Mouse (Mus musculus) liver, adult 2 months (tissue): ENCODE data around the gene Mrpl43. TPM values are rescaled to one million over a fixed set of nuclear protein-coding genes. Genes with fewer than 3 reads are reported as not detected.

Experiments
- DNase-seq: peaks from one replicate; pipeline ENCODE4 v3.0.0-alpha.2; 2011; ENCODE audit warnings: low read depth, low spot score; ENCODE audit errors: extremely low read depth
- H3K27ac ChIP-seq: fragments of 200-500 bp; replicated peaks from 2 replicates; pipeline ENCODE4 v1.5.1; 2012; ENCODE audit warnings: low read depth, mild to moderate bottlenecking, control low read depth, inconsistent platforms, low read length; ENCODE audit not compliant: insufficient read depth
- H3K27me3 ChIP-seq: fragments of 200-500 bp; 2 replicates; pipeline ENCODE4 v1.6.1; 2012; ENCODE audit warnings: mild to moderate bottlenecking, moderate library complexity, low read length, inconsistent platforms; ENCODE audit not compliant: control insufficient read depth, insufficient read depth
- H3K36me3 ChIP-seq: fragments of 200-500 bp; 2 replicates; pipeline ENCODE4 v1.6.1; 2012; ENCODE audit warnings: low read length, inconsistent platforms; ENCODE audit not compliant: control insufficient read depth, insufficient read depth
- H3K4me1 ChIP-seq: fragments of 200-500 bp; 2 replicates; pipeline ENCODE4 v1.6.1; 2011; ENCODE audit warnings: low read length; ENCODE audit not compliant: control insufficient read depth, insufficient read depth
- H3K4me3 ChIP-seq: fragments of 200-500 bp; 2 replicates; pipeline ENCODE4 v1.5.1; 2011; ENCODE audit warnings: low read depth, mild to moderate bottlenecking, control low read depth, low read length, moderate library complexity; ENCODE audit not compliant: insufficient read depth
- H3K79me2 ChIP-seq: fragments of 200-500 bp; 2 replicates; pipeline ENCODE4 v1.6.1; 2012; ENCODE audit warnings: inconsistent platforms, mild to moderate bottlenecking, low read length, moderate library complexity; ENCODE audit not compliant: control insufficient read depth, insufficient read depth
- H3K9ac ChIP-seq: fragments of 200-500 bp; 2 replicates; pipeline ENCODE4 v1.6.1; 2012; ENCODE audit warnings: low read depth, mild to moderate bottlenecking, control low read depth, inconsistent platforms, low read length
- CTCF ChIP-seq: fragments of 200-500 bp; IDR thresholded peaks from 2 replicates; pipeline ENCODE4 v1.5.1; 2011; ENCODE audit warnings: low read depth, low read length, control low read depth
- POLR2A ChIP-seq: fragments of 200-500 bp; IDR thresholded peaks from 2 replicates; pipeline ENCODE4 v1.6.1; 2011; ENCODE audit warnings: low read length, control low read depth; ENCODE audit not compliant: insufficient read depth; ENCODE audit errors: extremely low read depth
- whole genome bisulfite sequencing: fragments of 180-500 bp; shearing (Covaris S2); methylation state at CpG from one replicate; pipeline ENCODE4 v1.1.7; 2018; 5-methylcytosine and 5-hydroxymethylcytosine counted together
- polyA plus RNA-seq: library from polyadenylated mRNA; depleted of rRNA; stranded (reverse); fragments of >200 nt; gene quantifications from 2 replicates; pipeline ENCODE4 v1.2.3, GENCODE M21; 2012
- total RNA-seq: library from RNA; depleted of rRNA; stranded (reverse); fragments of >200 nt; gene quantifications from 2 replicates; pipeline ENCODE4 v1.2.3, GENCODE M21; 2014

The Mrpl43 gene
- total and polyA plus RNA-seq, 2 experiments: 26.6 to 76.2 TPM

DNA sequence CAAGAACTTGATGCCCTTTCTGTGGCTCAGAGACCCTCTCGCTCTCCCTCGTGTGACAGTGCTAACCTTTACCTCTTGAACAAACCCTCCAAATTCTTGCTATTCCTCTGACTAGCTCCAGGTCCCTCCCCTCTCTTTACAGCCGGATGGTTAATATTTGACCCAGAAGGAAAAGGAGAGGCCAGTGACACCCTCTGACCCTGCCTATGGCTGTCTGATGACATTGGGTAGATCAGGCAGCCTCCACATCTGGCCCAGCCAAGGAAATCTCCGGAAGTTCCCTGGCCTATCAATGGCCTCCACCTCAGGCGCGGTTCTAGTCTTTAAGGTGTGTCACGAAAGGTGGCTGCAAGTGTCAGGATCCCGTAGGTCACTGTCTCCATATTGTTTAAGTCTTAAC is 15.2 kb downstream of the Mrpl43 start:
- Histone ChIP-seq H3K27ac (peak overlapping the region; percentile 99), H3K9ac (peak overlapping the region; percentile 86), H3K4me3 (peak overlapping the region; percentile 56), H3K36me3 (peaks cover 13% of the 10 kb centered on the region), H3K4me1 (peaks cover 23% of the 10 kb centered on the region), H3K27me3 (no peaks in the 10 kb centered on the region), H3K79me2 (peaks cover 3% of the 10 kb centered on the region; the same call in 1 of the 2 replicates)
- DNase-seq: peak; percentile 96
- 28% methylated on average over 8 of the region's 8 CpGs for WGBS
- TF ChIP-seq POLR2A (0 out of 2 replicates have a peak, but pooled peaks have one; percentile 30), CTCF (no peak)

DNA sequence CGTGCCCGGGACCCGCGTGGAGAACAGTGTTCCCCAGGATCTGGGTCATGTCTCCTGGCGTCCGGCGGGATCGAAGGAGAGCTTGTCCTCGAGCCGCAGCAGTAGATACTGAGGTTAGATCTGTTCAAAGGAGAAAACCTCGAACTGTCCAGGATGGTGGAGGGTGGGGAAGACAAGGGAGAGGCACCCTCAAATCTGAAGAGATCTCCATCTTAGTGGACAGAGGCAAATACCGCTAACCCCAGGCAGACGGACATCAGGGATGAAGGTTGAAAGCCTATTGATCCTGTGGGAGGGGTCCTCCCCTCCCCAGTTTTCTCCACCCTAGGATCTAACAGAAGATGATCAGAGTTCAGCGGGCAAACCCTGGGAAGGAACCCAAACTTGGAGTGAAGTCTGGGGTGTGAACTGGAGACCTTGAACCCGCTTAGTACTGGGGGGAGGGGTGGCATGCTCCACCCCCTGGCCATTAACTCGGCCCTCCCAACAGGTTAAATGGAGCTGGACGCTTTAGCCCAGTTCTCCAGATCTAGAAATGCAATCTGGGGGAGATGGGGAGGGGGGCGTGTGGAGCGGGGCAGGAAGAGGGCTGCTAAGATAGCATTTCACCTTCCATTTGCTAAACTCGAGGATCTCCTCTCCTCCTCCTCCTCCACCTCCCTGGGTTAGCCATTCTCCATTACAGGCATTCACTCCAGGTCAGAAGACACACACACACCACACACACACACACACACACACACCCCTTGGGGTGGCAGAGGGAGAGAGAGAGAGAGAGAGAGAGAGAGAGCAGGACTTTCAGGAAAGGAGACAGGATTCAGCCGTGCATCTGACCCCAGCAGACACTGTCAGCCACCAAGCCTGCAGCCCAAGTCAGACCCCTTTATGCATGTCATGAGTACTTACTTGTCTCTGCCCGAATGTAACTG is 16.4 kb downstream of the Mrpl43 start:
- no peaks in the 10 kb centered on the region for H3K27me3 ChIP-seq
- peak overlapping the region; percentile 82 for H3K4me3 ChIP-seq
- H3K36me3 ChIP-seq: peaks cover 13% of the 10 kb centered on the region
- 0 out of 2 replicates have a peak, but pooled peaks have one; percentile 19 for TF ChIP-seq POLR2A
- TF ChIP-seq CTCF: no peak
- H3K9ac ChIP-seq: peak overlapping the region; percentile 87
- WGBS: 6% methylated on average over 22 of the region's 22 CpGs
- H3K4me1 ChIP-seq: peaks cover 33% of the 10 kb centered on the region
- peak; percentile 96 for DNase-seq
- peak overlapping the region; percentile 99 for H3K27ac ChIP-seq
- H3K79me2 ChIP-seq: peaks cover 3% of the 10 kb centered on the region; the same call in 1 of the 2 replicates

DNA sequence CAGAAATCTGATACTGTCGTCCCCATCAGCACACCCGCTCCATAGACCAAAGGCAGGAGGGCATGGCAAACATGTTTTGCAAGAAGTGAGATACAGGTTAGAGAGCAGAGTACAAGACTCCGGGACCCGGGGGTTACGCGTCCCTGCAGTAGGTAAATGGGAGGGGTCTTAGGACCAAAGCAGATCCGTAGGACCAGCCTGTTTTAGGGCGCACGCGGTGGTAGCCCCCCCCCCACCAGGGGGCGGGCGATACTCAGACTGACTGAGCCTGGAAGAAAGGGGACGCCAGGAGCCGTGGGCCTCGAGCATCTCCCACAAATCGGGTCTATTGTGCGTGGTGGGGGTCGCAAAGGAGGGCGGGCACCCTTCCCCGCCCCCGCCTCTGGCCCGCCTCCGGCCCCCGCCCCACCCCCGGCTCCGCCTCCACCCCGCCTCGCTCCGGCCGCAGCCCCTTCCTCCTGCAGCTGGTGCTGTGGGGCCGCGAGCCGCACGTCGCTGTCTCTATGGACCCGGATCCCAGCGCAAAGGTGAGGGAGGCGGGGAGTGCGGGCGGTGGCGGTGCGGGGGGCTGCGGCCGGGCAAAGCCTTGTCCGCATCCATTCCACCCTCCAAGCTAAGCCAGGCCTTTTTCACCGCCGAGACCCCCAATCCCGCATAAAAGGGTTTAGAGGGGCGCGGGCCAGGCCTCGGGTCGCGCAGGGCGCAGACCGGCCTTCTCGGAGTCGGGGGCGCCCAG is 17.2 kb downstream of the Mrpl43 start, which contains the start of gene Sema4g:
Gene Sema4g, plus strand, starts transcription at position 271 of the 736 bp plus-strand sequence.
- no peaks in the 10 kb centered on the region for H3K27me3 ChIP-seq
- H3K4me1 ChIP-seq: peaks cover 40% of the 10 kb centered on the region
- peak; percentile 90 for DNase-seq
- peaks cover 5% of the 10 kb centered on the region for H3K36me3 ChIP-seq
- under 1% methylated on average over 50 of the region's 58 CpGs for WGBS
- H3K9ac ChIP-seq: peak within 1 kb of the TSS; percentile 87
- peaks cover 3% of the 10 kb centered on the region; the same call in 1 of the 2 replicates for H3K79me2 ChIP-seq
- peak within 1 kb of the TSS; percentile 82 for H3K4me3 ChIP-seq
- TF ChIP-seq POLR2A: peak; percentile 60
- peak; percentile 28; the same call in 1 of the 2 replicates for TF ChIP-seq CTCF
- H3K27ac ChIP-seq: peak within 1 kb of the TSS; percentile 99

DNA sequence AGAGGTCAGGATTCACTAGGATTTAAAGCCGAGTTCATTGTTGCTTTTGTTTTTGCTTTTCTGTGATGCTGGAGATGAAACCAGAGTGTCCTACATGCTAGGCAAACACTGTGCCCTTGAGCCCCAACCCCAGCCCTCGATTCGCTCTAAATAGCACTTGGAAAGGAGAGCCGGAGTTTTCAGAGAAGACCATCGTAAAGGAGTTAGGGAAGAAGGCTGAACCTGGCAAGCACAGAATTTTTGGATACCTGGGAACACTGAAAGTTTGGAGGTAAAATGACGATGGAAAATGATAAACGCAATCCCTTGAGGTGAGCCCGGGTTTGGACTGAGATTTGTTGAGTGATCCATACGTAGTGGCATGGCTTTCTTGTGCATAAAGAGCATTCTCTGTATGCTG is 17.9 kb downstream of the Mrpl43 start:
- DNase-seq: peak; percentile 58
- peak overlapping the region; percentile 81 for H3K27ac ChIP-seq

DNA sequence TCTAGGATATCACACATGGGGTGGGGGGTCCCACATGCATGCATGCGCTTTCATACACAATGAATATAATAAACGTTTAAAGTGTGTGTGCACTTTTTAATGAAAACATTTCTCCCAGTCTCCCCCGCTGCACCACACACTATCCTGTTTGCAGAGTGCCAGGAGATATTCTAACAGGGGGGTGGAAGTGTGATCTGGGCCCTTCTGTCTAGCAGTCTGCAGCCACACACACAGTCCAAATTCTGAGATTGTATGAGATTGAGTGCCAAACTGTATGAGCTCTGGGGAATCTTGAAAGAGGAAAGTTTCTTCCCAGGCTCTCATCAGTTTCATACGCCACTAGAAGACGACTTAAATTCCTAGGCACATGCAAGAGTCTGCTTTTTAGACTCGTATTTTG is 18.4 kb downstream of the Mrpl43 start:
- H3K27me3 ChIP-seq: no peaks in the 10 kb centered on the region
- no peak for DNase-seq
- H3K9ac ChIP-seq: no peak overlapping the region
- 0 out of 2 replicates have a peak, but pooled peaks cover 2% of the 10 kb centered on the region for H3K36me3 ChIP-seq
- no peak overlapping the region; the same call in 1 of the 2 replicates for H3K27ac ChIP-seq
- H3K79me2 ChIP-seq: peaks cover 3% of the 10 kb centered on the region; the same call in 1 of the 2 replicates
- TF ChIP-seq POLR2A (no peak), CTCF (no peak)
- H3K4me3 ChIP-seq: no peak overlapping the region
- peaks cover 42% of the 10 kb centered on the region for H3K4me1 ChIP-seq
- 45% methylated on average over 6 of the region's 6 CpGs for WGBS

More for the DNA sequence above, 17.9 kb downstream of the Mrpl43 start:
- H3K36me3 ChIP-seq: 0 out of 2 replicates have a peak, but pooled peaks cover 2% of the 10 kb centered on the region
- H3K4me1 ChIP-seq: peaks cover 42% of the 10 kb centered on the region
- H3K4me3 ChIP-seq: peak overlapping the region; percentile 12; the same call in 1 of the 2 replicates
- H3K9ac ChIP-seq: peak overlapping the region; percentile 45; the same call in 1 of the 2 replicates
- WGBS: 17% methylated on average over 9 of the region's 9 CpGs
- H3K27me3 ChIP-seq: no peaks in the 10 kb centered on the region
- TF ChIP-seq POLR2A (no peak), CTCF (no peak)
- H3K79me2 ChIP-seq: peaks cover 3% of the 10 kb centered on the region; the same call in 1 of the 2 replicates
